In genomic region chr7:70822310-70822821, GRCm38 (mm10) we compare ENCODE assay signal across 8 mouse cellular contexts.
DNase-seq lines count a peak whose midpoint lies in the region; ATAC-seq and TF ChIP-seq lines count a peak whose summit lies in the region.

No protein-coding gene starts in this region.

- H3K4me3 ChIP-seq in hindbrain, embryonic 12.5 days: no peak overlapping the region
- H3K4me3 ChIP-seq in midbrain, postnatal 0 days (ENCODE audit: low read depth, low read length): peak overlapping the region; percentile 9; the same call in 1 of the 2 replicates

- peak; percentile 61; the same call in 1 of the 2 replicates for ATAC-seq in hindbrain, embryonic 12.5 days (ENCODE audit: low FRiP score)
- no peak for ATAC-seq in midbrain, postnatal 0 days (ENCODE audit: low FRiP score)

- no peak for TF ChIP-seq CTCF in midbrain, postnatal 0 days (IDR thresholded peaks at IDR 0.05)

- H3K9ac ChIP-seq in hindbrain, embryonic 12.5 days: no peak overlapping the region
- no peak overlapping the region for H3K9ac ChIP-seq in midbrain, postnatal 0 days (replicated peaks; ENCODE audit: low read length, poor library complexity, severe bottlenecking)

- 0 out of 2 replicates have a peak overlapping the region, but pooled peaks have one; percentile 44 for H3K27ac ChIP-seq in hindbrain, embryonic 12.5 days
- H3K27ac ChIP-seq in midbrain, postnatal 0 days (ENCODE audit: low read depth, low read length): no peak overlapping the region

- H3K4me2 ChIP-seq in hindbrain, embryonic 12.5 days (replicated peaks): peak overlapping the region; percentile 22; the same call in 1 of the 2 replicates
- H3K4me2 ChIP-seq in midbrain, postnatal 0 days (ENCODE audit: low read depth, low read length, poor library complexity, severe bottlenecking): peak overlapping the region; percentile 29

- H3K27me3 ChIP-seq in hindbrain, embryonic 12.5 days: no peaks in the 10 kb centered on the region
- H3K27me3 ChIP-seq in midbrain, postnatal 0 days (ENCODE audit: insufficient read depth, low read length): 0 out of 2 replicates have a peak, but pooled peaks cover 3% of the 10 kb centered on the region

- DNase-seq in embryo, embryonic 10.5 days (ENCODE audit: low spot score): peak; percentile 29
- no peak for DNase-seq in embryo, embryonic 10 days (ENCODE audit: low spot score)
- peak; percentile 19 for DNase-seq in adrenal gland, adult 8-10 months
- DNase-seq in fibroblast of lung, adult 2 months (ENCODE audit: low read depth): peak; percentile 82
- peak; percentile 2 for DNase-seq in layer of hippocampus, adult 9-10 months (ENCODE audit: low spot score)
- DNase-seq in midbrain, postnatal 0 days (ENCODE audit: low spot score): peak; percentile 82
- no peak for DNase-seq in yolk sac, embryonic 10.5 days (ENCODE audit: low spot score)

- H3K36me3 ChIP-seq in hindbrain, embryonic 12.5 days: no peaks in the 10 kb centered on the region
- no peaks in the 10 kb centered on the region for H3K36me3 ChIP-seq in midbrain, postnatal 0 days (ENCODE audit: insufficient read depth, low read length)

- H3K4me1 ChIP-seq in hindbrain, embryonic 12.5 days: peaks cover 4% of the 10 kb centered on the region; the same call in 1 of the 2 replicates
- H3K4me1 ChIP-seq in midbrain, postnatal 0 days (ENCODE audit: insufficient read depth, low read length): no peaks in the 10 kb centered on the region

- no peaks in the 10 kb centered on the region for H3K9me3 ChIP-seq in hindbrain, embryonic 12.5 days (replicated peaks)
- no peaks in the 10 kb centered on the region for H3K9me3 ChIP-seq in midbrain, postnatal 0 days (ENCODE audit: low read length)

- 53% methylated on average over 9 of the region's 9 CpGs for WGBS in hindbrain, embryonic 12.5 days
- 47% methylated on average over 9 of the region's 9 CpGs for WGBS in midbrain, postnatal 0 days

Comparison
In these comparisons a context has a peak if more than half of its experiments do, and no peak if none do; other contexts are left out.
1. DNase-seq: peak in embryo, embryonic 10.5 days (single experiment), adrenal gland, adult 8-10 months (single experiment), fibroblast of lung, adult 2 months (single experiment), layer of hippocampus, adult 9-10 months (single experiment) and midbrain, postnatal 0 days (single experiment); none in embryo, embryonic 10 days (single experiment) and yolk sac, embryonic 10.5 days (single experiment).